Mouse (Mus musculus): Measurements from ENCODE around the gene Mgat4c. TPM values are rescaled to one million over a fixed set of nuclear protein-coding genes. Genes with fewer than 3 reads are reported as not detected.

Gene Mgat4c
- total RNA-seq (2014; rRNA removed; ENCODE audit: low replicate concordance) (not detected in 2 replicates), polyA plus RNA-seq (2015; fragmentation: Nextera tagmentation; extraction: Ambion mirVana) (not detected in 2 replicates)

DNA sequence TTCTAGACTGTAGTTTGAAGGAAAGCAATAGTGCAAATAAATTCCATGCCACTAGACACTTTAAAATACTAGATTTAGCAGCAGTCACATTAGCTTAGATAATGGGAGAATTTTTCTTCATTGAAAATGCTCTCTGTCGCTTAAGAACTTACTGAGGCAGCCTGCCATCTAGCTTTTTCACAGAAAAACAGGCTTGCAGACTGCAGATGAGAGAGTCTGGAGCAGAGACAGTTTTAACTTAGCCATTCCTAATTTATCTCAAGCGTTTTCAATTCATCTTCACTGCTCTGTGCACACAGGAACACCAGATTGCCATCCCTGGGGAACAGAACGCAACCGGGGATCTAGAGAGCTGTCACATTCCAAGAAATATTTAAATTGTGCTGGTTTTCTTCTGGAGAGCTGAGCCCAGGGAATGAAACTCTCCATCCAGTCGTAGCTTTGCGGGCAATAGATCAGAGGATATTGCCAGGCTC is at the start of gene Mgat4c:
TSS of gene Mgat4c (plus strand) at position 51 of the 476 bp plus-strand sequence.
- DNase-seq (ENCODE audit: low spot score) (no peak), ATAC-seq (ENCODE audit: insufficient read depth, low read depth) (no peak)
- no peak within 1 kb of the TSS for H3K4me3 ChIP-seq (ENCODE audit: low read depth, low read length)
- H3K4me2 ChIP-seq (ENCODE audit: low read depth, low read length): no peak within 1 kb of the TSS
- no peaks in the 10 kb centered on the region for H3K27me3 ChIP-seq (ENCODE audit: control insufficient read depth, insufficient read depth, low read length)
- TF ChIP-seq EP300 (IDR thresholded peaks at IDR 0.05; ENCODE audit: low read depth): no peak
- no peak for TF ChIP-seq CTCF (IDR thresholded peaks at IDR 0.05; ENCODE audit: low read depth)
- H3K9me3 ChIP-seq (replicated peaks; ENCODE audit: control insufficient read depth, low read length): no peaks in the 10 kb centered on the region
- 60% methylated on average over 6 of the region's 6 CpGs for WGBS
- no peak within 1 kb of the TSS for H3K27ac ChIP-seq (ENCODE audit: low read depth)
- no peaks in the 10 kb centered on the region for H3K36me3 ChIP-seq (replicated peaks; ENCODE audit: control insufficient read depth, insufficient read depth, low read length)
- no peaks in the 10 kb centered on the region for H3K4me1 ChIP-seq (ENCODE audit: control insufficient read depth, insufficient read depth)
- H3K9ac ChIP-seq (replicated peaks; ENCODE audit: low read depth, low read length): no peak within 1 kb of the TSS

DNA sequence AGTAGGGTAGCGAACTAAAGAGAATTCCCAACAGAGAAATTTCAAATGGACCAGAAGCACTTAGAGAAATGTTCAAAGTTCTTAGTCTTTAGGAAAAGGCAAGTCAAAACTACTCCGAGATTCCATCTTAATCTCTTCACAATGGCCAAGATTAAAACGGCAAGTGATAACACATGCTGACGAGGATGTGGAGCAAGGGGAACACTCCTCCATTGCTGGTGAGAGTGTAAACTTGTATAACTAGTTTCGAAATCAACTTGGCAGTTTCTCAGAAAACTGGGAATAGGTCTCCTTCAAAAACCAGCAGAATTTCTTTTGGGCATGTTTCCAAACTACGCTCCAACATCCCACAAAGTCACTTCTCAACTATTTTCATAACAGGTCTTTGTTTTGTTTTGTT is 46.0 kb upstream of the Mgat4c start:
- ATAC-seq (ENCODE audit: insufficient read depth, low read depth): no peak
- Histone ChIP-seq H3K36me3 (replicated peaks; ENCODE audit: control insufficient read depth, insufficient read depth, low read length) (no peaks in the 10 kb centered on the region), H3K27ac (ENCODE audit: low read depth) (no peak overlapping the region), H3K4me1 (ENCODE audit: control insufficient read depth, insufficient read depth) (no peaks in the 10 kb centered on the region), H3K27me3 (ENCODE audit: control insufficient read depth, insufficient read depth, low read length) (no peaks in the 10 kb centered on the region), H3K4me3 (ENCODE audit: low read depth, low read length) (no peak overlapping the region), H3K9ac (replicated peaks; ENCODE audit: low read depth, low read length) (no peak overlapping the region), H3K9me3 (replicated peaks; ENCODE audit: control insufficient read depth, low read length) (no peaks in the 10 kb centered on the region), H3K4me2 (ENCODE audit: low read depth, low read length) (no peak overlapping the region)
- TF ChIP-seq CTCF (IDR thresholded peaks at IDR 0.05; ENCODE audit: low read depth) (no peak), EP300 (IDR thresholded peaks at IDR 0.05; ENCODE audit: low read depth) (no peak)
- DNase-seq (ENCODE audit: low spot score): no peak
- 58% methylated on average over 6 of the region's 6 CpGs for WGBS

DNA sequence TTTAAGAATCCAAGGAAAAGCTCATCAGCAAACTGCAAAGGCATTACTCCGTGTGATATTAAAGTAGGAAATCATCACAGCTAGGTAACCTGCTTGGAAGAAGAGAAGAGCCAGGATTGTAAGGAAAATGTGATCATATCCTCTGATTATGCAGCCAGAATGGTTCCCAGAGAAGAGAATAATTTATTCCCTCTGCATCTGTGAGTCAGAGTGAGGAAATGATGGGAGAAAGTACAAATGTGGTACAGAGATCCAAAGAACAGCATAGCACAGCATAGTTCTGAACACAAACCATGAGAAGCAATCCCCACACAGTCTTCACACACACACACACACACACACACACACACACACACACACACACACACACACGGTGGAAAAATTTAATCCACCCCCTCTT is 40.2 kb upstream of the Mgat4c start:
- Histone ChIP-seq H3K27me3 (ENCODE audit: control insufficient read depth, insufficient read depth, low read length) (no peaks in the 10 kb centered on the region), H3K36me3 (replicated peaks; ENCODE audit: control insufficient read depth, insufficient read depth, low read length) (no peaks in the 10 kb centered on the region), H3K4me2 (ENCODE audit: low read depth, low read length) (no peak overlapping the region), H3K9ac (replicated peaks; ENCODE audit: low read depth, low read length) (no peak overlapping the region), H3K4me1 (ENCODE audit: control insufficient read depth, insufficient read depth) (no peaks in the 10 kb centered on the region), H3K9me3 (replicated peaks; ENCODE audit: control insufficient read depth, low read length) (no peaks in the 10 kb centered on the region), H3K27ac (ENCODE audit: low read depth) (no peak overlapping the region), H3K4me3 (ENCODE audit: low read depth, low read length) (no peak overlapping the region)
- no peak for ATAC-seq (ENCODE audit: insufficient read depth, low read depth)
- 59% methylated on average over 2 of the region's 2 CpGs for WGBS
- no peak for DNase-seq (ENCODE audit: low spot score)
- TF ChIP-seq EP300 (IDR thresholded peaks at IDR 0.05; ENCODE audit: low read depth) (no peak), CTCF (IDR thresholded peaks at IDR 0.05; ENCODE audit: low read depth) (no peak)

DNA sequence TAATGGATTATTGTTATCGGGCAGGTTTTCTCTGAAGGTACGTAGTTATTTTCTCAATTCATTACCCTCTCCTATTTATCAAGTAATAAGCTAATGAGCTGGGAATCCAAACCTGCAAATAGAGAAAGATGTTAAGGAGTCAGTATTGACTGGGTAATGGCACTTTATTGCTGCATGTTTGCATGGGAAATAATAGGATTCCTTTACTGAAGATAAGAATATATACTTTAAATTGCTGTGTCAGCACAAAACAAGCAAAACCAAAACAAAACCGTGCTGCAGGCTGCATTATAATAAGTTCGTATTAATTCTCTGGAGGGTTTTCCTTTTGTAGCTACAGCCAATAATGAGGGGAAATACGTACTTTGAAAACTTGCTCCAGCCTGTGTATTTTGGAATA is 627 bp downstream of the Mgat4c start:
- Histone ChIP-seq H3K27me3 (ENCODE audit: control insufficient read depth, insufficient read depth, low read length) (no peaks in the 10 kb centered on the region), H3K9me3 (replicated peaks; ENCODE audit: control insufficient read depth, low read length) (no peaks in the 10 kb centered on the region), H3K9ac (replicated peaks; ENCODE audit: low read depth, low read length) (no peak overlapping the region), H3K4me2 (ENCODE audit: low read depth, low read length) (no peak overlapping the region), H3K36me3 (replicated peaks; ENCODE audit: control insufficient read depth, insufficient read depth, low read length) (no peaks in the 10 kb centered on the region), H3K4me1 (ENCODE audit: control insufficient read depth, insufficient read depth) (no peaks in the 10 kb centered on the region), H3K4me3 (ENCODE audit: low read depth, low read length) (no peak overlapping the region), H3K27ac (ENCODE audit: low read depth) (no peak overlapping the region)
- no peak for ATAC-seq (ENCODE audit: insufficient read depth, low read depth)
- WGBS: 72% methylated on average over 5 of the region's 5 CpGs
- DNase-seq (ENCODE audit: low spot score): no peak
- TF ChIP-seq CTCF (IDR thresholded peaks at IDR 0.05; ENCODE audit: low read depth): no peak

DNA sequence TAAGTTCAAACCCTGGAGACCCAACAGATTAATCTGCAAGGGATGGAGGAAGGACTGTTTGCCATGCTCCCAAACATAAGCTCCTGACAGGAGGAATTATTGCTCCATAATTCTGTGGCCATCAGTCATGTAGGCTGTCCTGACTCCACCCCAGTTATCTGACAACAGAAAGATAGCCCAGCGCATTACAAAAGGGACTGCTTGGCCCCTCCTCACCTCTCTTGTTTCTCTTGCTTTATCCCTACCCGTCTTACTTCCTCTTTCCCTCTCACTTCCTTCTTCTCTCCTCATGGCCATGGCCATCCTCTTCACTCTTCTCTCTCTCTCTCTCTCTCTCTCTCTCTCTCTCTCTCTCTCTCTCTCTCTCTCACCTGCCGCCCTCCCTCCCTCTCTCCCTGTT is 80.5 kb downstream of the Mgat4c start:
- 62% methylated on average over 3 of the region's 3 CpGs for WGBS
- H3K36me3 ChIP-seq (replicated peaks; ENCODE audit: control insufficient read depth, insufficient read depth, low read length): no peaks in the 10 kb centered on the region
- no peak overlapping the region for H3K4me3 ChIP-seq (ENCODE audit: low read depth, low read length)
- no peak overlapping the region for H3K9ac ChIP-seq (replicated peaks; ENCODE audit: low read depth, low read length)
- no peaks in the 10 kb centered on the region for H3K4me1 ChIP-seq (ENCODE audit: control insufficient read depth, insufficient read depth)
- ATAC-seq (ENCODE audit: insufficient read depth, low read depth) (no peak), DNase-seq (ENCODE audit: low spot score) (no peak)
- H3K9me3 ChIP-seq (replicated peaks; ENCODE audit: control insufficient read depth, low read length): no peaks in the 10 kb centered on the region
- H3K27me3 ChIP-seq (ENCODE audit: control insufficient read depth, insufficient read depth, low read length): no peaks in the 10 kb centered on the region
- H3K27ac ChIP-seq (ENCODE audit: low read depth): no peak overlapping the region
- TF ChIP-seq CTCF (IDR thresholded peaks at IDR 0.05; ENCODE audit: low read depth) (no peak), EP300 (IDR thresholded peaks at IDR 0.05; ENCODE audit: low read depth) (no peak)
- H3K4me2 ChIP-seq (ENCODE audit: low read depth, low read length): no peak overlapping the region

DNA sequence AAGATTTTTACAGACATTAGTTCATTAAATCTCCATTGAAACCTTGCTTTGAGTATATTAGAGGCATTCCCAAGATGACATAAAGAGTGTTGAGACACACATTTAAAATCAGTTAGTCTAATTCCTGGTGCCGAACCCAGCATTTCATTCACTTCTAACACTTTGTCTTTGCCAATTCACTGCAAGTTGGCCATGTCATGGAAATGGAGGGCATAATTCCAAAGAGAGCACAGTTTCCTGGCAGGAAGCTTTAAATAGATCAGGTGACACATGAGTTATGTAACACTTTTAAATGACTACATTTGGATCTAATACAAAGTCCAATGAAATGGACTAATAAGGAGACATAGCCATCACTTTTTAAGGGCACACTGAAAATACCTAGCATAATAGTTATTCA is 89.4 kb downstream of the Mgat4c start:
- Histone ChIP-seq H3K4me1 (ENCODE audit: control insufficient read depth, insufficient read depth) (no peaks in the 10 kb centered on the region), H3K27me3 (ENCODE audit: control insufficient read depth, insufficient read depth, low read length) (no peaks in the 10 kb centered on the region), H3K27ac (ENCODE audit: low read depth) (no peak overlapping the region), H3K9ac (replicated peaks; ENCODE audit: low read depth, low read length) (no peak overlapping the region), H3K36me3 (replicated peaks; ENCODE audit: control insufficient read depth, insufficient read depth, low read length) (no peaks in the 10 kb centered on the region), H3K4me2 (ENCODE audit: low read depth, low read length) (no peak overlapping the region), H3K4me3 (ENCODE audit: low read depth, low read length) (no peak overlapping the region), H3K9me3 (replicated peaks; ENCODE audit: control insufficient read depth, low read length) (no peaks in the 10 kb centered on the region)
- TF ChIP-seq CTCF (IDR thresholded peaks at IDR 0.05; ENCODE audit: low read depth) (no peak), EP300 (IDR thresholded peaks at IDR 0.05; ENCODE audit: low read depth) (no peak)
- 65% methylated on average over 1 of the region's 1 CpGs for WGBS
- DNase-seq (ENCODE audit: low spot score) (no peak), ATAC-seq (ENCODE audit: insufficient read depth, low read depth) (no peak)

All from heart, postnatal 0 days (tissue).